Mouse (Mus musculus) lung, embryonic 14.5 days (tissue): ENCODE data around the gene Cpz. TPM values are rescaled to one million over a fixed set of nuclear protein-coding genes. Genes with fewer than 3 reads are reported as not detected.

Experiments used
- ATAC-seq: fragments of 200-750 bp; cut with Nextera tagmentation; 2 replicates; pipeline ENCODE4 v1.8.0; 2017; ENCODE audit warnings: mild to moderate bottlenecking, moderate TSS enrichment, moderate library complexity; ENCODE audit not compliant: insufficient read depth
- DNase-seq: peaks from one replicate; pipeline ENCODE4 v3.0.0-alpha.2; 2015
- H3K27ac ChIP-seq: fragments of 300-500 bp; sonication (generic); 2 replicates; pipeline ENCODE4 v1.5.1; 2014; ENCODE audit warnings: low read depth, mild to moderate bottlenecking, moderate library complexity
- H3K27me3 ChIP-seq: fragments of 300-500 bp; sonication (generic); 2 replicates; pipeline ENCODE4 v1.6.1; 2014; ENCODE audit warnings: low read length, control low read depth; ENCODE audit not compliant: insufficient read depth
- H3K36me3 ChIP-seq: fragments of 300-500 bp; sonication (generic); 2 replicates; pipeline ENCODE4 v1.6.1; 2014; ENCODE audit warnings: control low read depth; ENCODE audit not compliant: insufficient read depth
- H3K4me1 ChIP-seq: fragments of 300-500 bp; sonication (generic); 2 replicates; pipeline ENCODE4 v1.6.1; 2014; ENCODE audit warnings: antibody characterized with exemption, control low read depth; ENCODE audit not compliant: insufficient read depth
- H3K4me2 ChIP-seq: fragments of 300-500 bp; sonication (generic); 2 replicates; pipeline ENCODE4 v1.6.1; 2014; ENCODE audit warnings: mild to moderate bottlenecking
- H3K4me3 ChIP-seq: fragments of 300-500 bp; sonication (generic); 2 replicates; pipeline ENCODE4 v1.5.1; 2014; ENCODE audit warnings: low read depth, low read length
- H3K9ac ChIP-seq: fragments of 300-500 bp; sonication (generic); 2 replicates; pipeline ENCODE4 v1.6.1; 2014
- H3K9me3 ChIP-seq: fragments of 300-500 bp; sonication (generic); 2 replicates; pipeline ENCODE4 v1.6.1; 2016; ENCODE audit warnings: low read depth, low read length, control low read depth
- CTCF ChIP-seq: IDR thresholded peaks from 2 replicates; pipeline ENCODE4 v1.5.1; 2016; ENCODE audit warnings: antibody characterized with exemption, low read depth
- WGBS: fragments of 180-500 bp; shearing (Covaris S2); extraction: QIAGEN DNeasy Blood & Tissue Kit; methylation state at CpG from one replicate; pipeline ENCODE4 v1.1.7; 2014; 5-methylcytosine and 5-hydroxymethylcytosine counted together
- polyA plus RNA-seq: library from polyadenylated mRNA; unstranded; fragments of >200 nt; fragmentation: Nextera tagmentation; extraction: Ambion mirVana; gene quantifications from 2 replicates; pipeline ENCODE4 v1.2.1, GENCODE M21; 2014

Gene Cpz
- polyA plus RNA-seq: 5.3 and 5.4 TPM in 2 replicates

- H3K27me3 ChIP-seq: peaks cover 16% of the 10 kb centered on the region; the same call in 1 of the 2 replicates
- H3K27ac ChIP-seq: no peak within 1 kb of the TSS
- peak within 1 kb of the TSS; percentile 27 for H3K4me3 ChIP-seq
- no peaks in the 10 kb centered on the region for H3K36me3 ChIP-seq
- WGBS: 2% methylated on average over 29 of the region's 29 CpGs
- ATAC-seq (peak; percentile 90), DNase-seq (peak; percentile 83)
- peak; percentile 50 for TF ChIP-seq CTCF
- peak within 1 kb of the TSS; percentile 30 for H3K9ac ChIP-seq
- H3K4me1 ChIP-seq: peaks cover 6% of the 10 kb centered on the region
- peak within 1 kb of the TSS; percentile 59 for H3K4me2 ChIP-seq
- H3K9me3 ChIP-seq: no peaks in the 10 kb centered on the region
These were observed at the start of gene Cpz for GRCm38 (mm10) chr5:35525469-35526123. Gene Cpz (minus strand): TSS chr5:35525698.

GRCm38 (mm10) chr5:35574653-35575599 is 49.4 kb upstream of the Cpz start, which contains the start of gene Trmt44:
Gene Trmt44 (minus strand): TSS chr5:35575070.
- DNase-seq (peak; percentile 97), ATAC-seq (peak; percentile 97)
- 3% methylated on average over 56 of the region's 56 CpGs for WGBS
- H3K4me1 ChIP-seq: peaks cover 3% of the 10 kb centered on the region; the same call in 1 of the 2 replicates
- H3K9me3 ChIP-seq: no peaks in the 10 kb centered on the region
- peaks cover 27% of the 10 kb centered on the region for H3K36me3 ChIP-seq
- H3K9ac ChIP-seq: peak within 1 kb of the TSS; percentile 90
- H3K27ac ChIP-seq: peak within 1 kb of the TSS; percentile 76
- peak within 1 kb of the TSS; percentile 92 for H3K4me2 ChIP-seq
- H3K4me3 ChIP-seq: peak within 1 kb of the TSS; percentile 97
- no peak for TF ChIP-seq CTCF
- H3K27me3 ChIP-seq: no peaks in the 10 kb centered on the region

GRCm38 (mm10) chr5:35571546-35571945 is 46.0 kb upstream of the Cpz start:
- ATAC-seq (no peak), DNase-seq (no peak)
- no peak overlapping the region for H3K27ac ChIP-seq
- H3K4me2 ChIP-seq: no peak overlapping the region
- peaks cover 52% of the 10 kb centered on the region for H3K36me3 ChIP-seq
- no peaks in the 10 kb centered on the region for H3K9me3 ChIP-seq
- H3K9ac ChIP-seq: no peak overlapping the region
- no peaks in the 10 kb centered on the region for H3K27me3 ChIP-seq
- TF ChIP-seq CTCF: no peak
- peaks cover 3% of the 10 kb centered on the region; the same call in 1 of the 2 replicates for H3K4me1 ChIP-seq
- no peak overlapping the region for H3K4me3 ChIP-seq
- WGBS: 86% methylated on average over 6 of the region's 6 CpGs

GRCm38 (mm10) chr5:35566632-35567031 is 41.1 kb upstream of the Cpz start:
- Histone ChIP-seq H3K9me3 (no peaks in the 10 kb centered on the region), H3K27me3 (no peaks in the 10 kb centered on the region), H3K9ac (no peak overlapping the region), H3K27ac (no peak overlapping the region), H3K36me3 (peaks cover 88% of the 10 kb centered on the region), H3K4me2 (no peak overlapping the region), H3K4me3 (no peak overlapping the region), H3K4me1 (no peaks in the 10 kb centered on the region)
- no peak for DNase-seq
- ATAC-seq: no peak
- no peak for TF ChIP-seq CTCF
- 81% methylated on average over 4 of the region's 4 CpGs for WGBS

- no peak for TF ChIP-seq CTCF
- no peaks in the 10 kb centered on the region for H3K27me3 ChIP-seq
- no peak overlapping the region for H3K9ac ChIP-seq
- DNase-seq: no peak
- no peak for ATAC-seq
- H3K4me1 ChIP-seq: no peaks in the 10 kb centered on the region
- H3K36me3 ChIP-seq: peaks cover 83% of the 10 kb centered on the region
- no peak overlapping the region for H3K27ac ChIP-seq
- no peaks in the 10 kb centered on the region for H3K9me3 ChIP-seq
- 88% methylated on average over 9 of the region's 9 CpGs for WGBS
- H3K4me2 ChIP-seq: no peak overlapping the region
- H3K4me3 ChIP-seq: no peak overlapping the region
These were observed 39.7 kb upstream of the Cpz start for GRCm38 (mm10) chr5:35565217-35565616.

- Histone ChIP-seq H3K9ac (no peak overlapping the region), H3K27me3 (no peaks in the 10 kb centered on the region), H3K36me3 (peaks cover 77% of the 10 kb centered on the region), H3K4me2 (no peak overlapping the region), H3K27ac (no peak overlapping the region), H3K9me3 (no peaks in the 10 kb centered on the region), H3K4me3 (no peak overlapping the region), H3K4me1 (no peaks in the 10 kb centered on the region)
- 0% methylated on average over 1 of the region's 1 CpGs for WGBS
- TF ChIP-seq CTCF: peak; percentile 96
- ATAC-seq (0 out of 2 replicates have a peak, but pooled peaks have one; percentile 21), DNase-seq (peak; percentile 85)
These were observed 38.0 kb upstream of the Cpz start for GRCm38 (mm10) chr5:35563449-35563848.

- Histone ChIP-seq H3K4me1 (no peaks in the 10 kb centered on the region), H3K27ac (no peak overlapping the region), H3K4me3 (no peak overlapping the region), H3K27me3 (no peaks in the 10 kb centered on the region), H3K4me2 (no peak overlapping the region), H3K36me3 (peaks cover 75% of the 10 kb centered on the region), H3K9ac (no peak overlapping the region), H3K9me3 (no peaks in the 10 kb centered on the region)
- DNase-seq (no peak), ATAC-seq (no peak)
- WGBS: 96% methylated on average over 2 of the region's 2 CpGs
- TF ChIP-seq CTCF: no peak
These were observed 37.1 kb upstream of the Cpz start for GRCm38 (mm10) chr5:35562616-35563015.
